Mouse (Mus musculus) erythroblast, embryonic 14.5 days (primary cell): ENCODE data around the gene Gm9903. TPM values are rescaled to one million over a fixed set of nuclear protein-coding genes. Genes with fewer than 3 reads are reported as not detected.

ENCODE experiments used
- H3K27me3 ChIP-seq: 2 replicates; pipeline ENCODE4 v1.6.1; 2012; ENCODE audit warnings: inconsistent platforms; ENCODE audit not compliant: control insufficient read depth
- H3K36me3 ChIP-seq: 2 replicates; pipeline ENCODE4 v1.6.1; 2012; ENCODE audit warnings: mild to moderate bottlenecking, inconsistent platforms; ENCODE audit not compliant: control insufficient read depth
- H3K4me1 ChIP-seq: 2 replicates; pipeline ENCODE4 v1.6.1; 2012; ENCODE audit warnings: inconsistent platforms; ENCODE audit not compliant: control insufficient read depth
- H3K4me3 ChIP-seq: replicated peaks from 2 replicates; pipeline ENCODE3; 2012; ENCODE audit warnings: moderate library complexity, mild to moderate bottlenecking, inconsistent platforms
- H3K9me3 ChIP-seq: 2 replicates; pipeline ENCODE4 v1.6.1; 2012; ENCODE audit warnings: low read length, inconsistent platforms, mixed read lengths; ENCODE audit not compliant: control insufficient read depth
- GATA1 ChIP-seq: IDR thresholded peaks from 2 replicates; pipeline ENCODE4 v1.6.1; 2012; ENCODE audit warnings: low read length, inconsistent platforms, mixed read lengths
- TAL1 ChIP-seq: IDR thresholded peaks from 3 replicates; pipeline ENCODE4 v1.6.1; 2012; ENCODE audit warnings: low read length, inconsistent platforms, mixed read lengths
- polyA plus RNA-seq: library from polyadenylated mRNA; stranded (reverse); fragments of >175 nt; gene quantifications from 2 replicates; pipeline ENCODE4 v1.2.3, GENCODE M21; 2012

The Gm9903 gene
- polyA plus RNA-seq, 1 experiment, result not detected

DNA sequence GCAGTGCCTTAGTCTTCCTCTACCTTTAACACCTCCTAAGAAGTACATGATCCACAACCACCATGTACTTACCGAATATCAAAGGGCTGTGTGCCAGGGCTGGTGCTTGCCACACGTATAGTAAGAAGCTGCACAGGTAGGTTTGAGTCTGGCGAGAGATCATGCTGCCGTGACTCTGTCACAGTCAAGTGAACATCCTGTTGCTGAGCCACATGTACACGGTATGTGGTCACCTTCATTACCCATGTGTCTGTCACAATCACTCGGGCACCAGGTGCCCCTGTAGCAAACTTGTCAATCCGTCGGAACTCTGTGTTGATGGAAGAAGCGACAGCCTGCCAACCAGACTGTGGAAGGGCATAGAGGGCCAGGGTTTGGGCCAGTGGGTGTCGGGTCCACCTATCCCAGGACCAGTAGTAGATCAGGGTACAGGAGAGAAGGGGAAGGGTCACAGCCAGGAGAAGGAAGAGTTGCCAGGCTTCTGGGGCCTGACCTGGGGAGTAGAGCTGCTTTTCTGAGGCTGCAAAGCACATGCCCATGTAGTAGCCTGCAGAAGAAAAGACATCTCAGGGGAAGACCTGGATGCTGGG is 25.6 kb downstream of the Gm9903 start:
- Histone ChIP-seq H3K27me3 (no peaks in the 10 kb centered on the region), H3K4me3 (peak overlapping the region; percentile 87), H3K36me3 (peaks cover 69% of the 10 kb centered on the region), H3K9me3 (no peaks in the 10 kb centered on the region), H3K4me1 (peaks cover 71% of the 10 kb centered on the region)
- no peak for TF ChIP-seq GATA1
- no peak for TF ChIP-seq TAL1

DNA sequence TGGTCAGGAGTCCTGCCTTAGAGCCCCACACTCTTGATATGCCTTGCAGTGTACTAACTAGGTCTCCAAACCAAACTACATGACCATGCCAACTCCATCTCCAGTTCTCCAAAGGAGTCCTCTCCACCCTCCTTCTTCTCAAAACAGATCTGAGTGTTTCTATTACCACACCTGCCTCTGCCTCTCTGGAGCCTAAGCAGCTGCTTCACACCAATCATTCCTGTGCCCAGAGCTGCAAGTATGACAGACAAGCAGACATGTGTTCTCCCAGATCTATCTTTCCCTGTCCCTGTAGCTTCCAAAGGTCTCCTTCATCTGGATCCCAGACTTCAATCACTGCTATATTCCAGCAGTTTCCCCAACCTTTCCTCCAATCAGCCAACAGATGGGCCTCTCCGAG is 27.0 kb downstream of the Gm9903 start:
- H3K36me3 ChIP-seq, result peaks cover 71% of the 10 kb centered on the region
- peaks cover 75% of the 10 kb centered on the region for H3K4me1 ChIP-seq
- H3K9me3 ChIP-seq, result no peaks in the 10 kb centered on the region
- H3K4me3 ChIP-seq, result peak overlapping the region; percentile 87
- TF ChIP-seq TAL1, result no peak
- no peak for TF ChIP-seq GATA1
- no peaks in the 10 kb centered on the region for H3K27me3 ChIP-seq

DNA sequence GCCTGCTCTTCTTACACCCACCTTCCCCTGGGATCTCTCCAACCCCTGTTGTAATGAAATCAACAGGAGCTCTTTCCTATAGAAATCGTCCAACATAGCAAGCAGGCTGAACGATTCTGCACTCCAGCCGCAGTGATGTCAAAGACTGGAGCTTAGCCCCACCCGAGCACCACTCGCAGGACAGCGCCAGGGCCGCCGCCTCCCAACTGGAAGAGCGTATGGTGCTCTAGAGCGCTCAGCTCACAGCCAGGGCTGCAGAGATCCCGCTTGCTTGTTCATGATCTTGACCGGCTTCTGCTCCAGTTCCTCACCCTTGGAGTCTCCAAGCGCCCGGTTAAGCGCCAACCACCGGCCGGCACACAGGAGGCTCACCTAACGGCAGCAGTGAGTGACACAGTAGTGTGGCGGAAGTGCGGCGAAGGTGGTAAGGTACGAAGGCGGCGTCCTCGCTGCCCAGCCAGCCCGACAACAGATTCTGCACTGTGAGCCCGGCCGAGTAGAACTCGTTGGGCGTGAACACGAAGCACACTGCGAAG is 27.6 kb downstream of the Gm9903 start:
- Histone ChIP-seq H3K36me3 (peaks cover 73% of the 10 kb centered on the region), H3K27me3 (no peaks in the 10 kb centered on the region), H3K9me3 (no peaks in the 10 kb centered on the region), H3K4me3 (peak overlapping the region; percentile 87), H3K4me1 (peaks cover 75% of the 10 kb centered on the region)
- TF ChIP-seq GATA1 (no peak), TAL1 (no peak)

DNA sequence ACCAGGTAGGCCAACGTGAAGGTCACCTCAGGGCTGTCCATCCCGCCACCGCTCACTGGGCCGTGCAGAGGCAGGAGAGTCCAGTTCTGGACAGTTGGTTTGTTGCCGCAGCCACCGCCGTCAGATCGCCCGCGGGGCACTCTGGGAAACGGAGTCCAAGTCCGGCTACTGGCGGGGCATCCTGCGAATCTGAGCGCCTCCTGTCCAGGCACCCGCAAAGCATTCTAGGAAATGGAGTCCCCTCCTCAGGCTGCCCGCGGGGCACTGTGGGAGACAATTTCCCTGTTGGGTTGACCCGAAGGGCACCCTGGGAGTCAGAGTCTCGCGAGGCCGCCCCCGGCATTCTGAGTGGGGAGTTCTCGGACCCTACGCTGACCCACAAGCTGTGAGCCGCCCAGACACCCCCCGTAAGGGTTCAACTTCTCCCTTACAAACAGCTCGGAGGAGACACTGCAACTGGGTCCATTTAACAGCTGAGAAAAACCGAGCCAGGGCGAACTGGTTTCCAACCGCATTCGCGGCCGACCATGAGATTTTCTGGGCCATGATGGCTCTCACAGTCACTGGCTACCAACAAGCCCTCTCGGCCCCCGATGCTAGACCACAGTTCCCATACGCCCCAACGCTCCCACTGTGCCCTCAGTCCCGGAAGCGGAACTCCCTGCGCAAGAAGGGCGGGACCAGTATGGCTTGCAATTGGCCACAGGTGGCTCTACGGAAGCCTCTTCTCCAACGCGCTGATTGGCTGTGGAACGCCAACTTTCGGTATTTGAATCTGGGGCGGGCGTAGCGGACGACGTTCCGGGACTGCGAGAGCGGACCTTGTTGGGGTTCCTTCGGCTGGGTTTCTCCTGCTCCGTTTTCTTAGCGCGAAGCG is 28.3 kb downstream of the Gm9903 start, which contains the start of the genes Tacc3 and Tmem129:
Gene Tacc3 (plus strand): TSS at position 342 of the 877 bp plus-strand sequence.
Gene Tmem129 (minus strand): TSS at position 630 of the 877 bp plus-strand sequence.
- H3K4me1 ChIP-seq, result peaks cover 68% of the 10 kb centered on the region
- H3K9me3 ChIP-seq, result no peaks in the 10 kb centered on the region
- TF ChIP-seq GATA1 (no peak), TAL1 (no peak)
- H3K27me3 ChIP-seq, result no peaks in the 10 kb centered on the region
- peak within 1 kb of the TSS; percentile 87 for H3K4me3 ChIP-seq
- H3K36me3 ChIP-seq, result peaks cover 77% of the 10 kb centered on the region

DNA sequence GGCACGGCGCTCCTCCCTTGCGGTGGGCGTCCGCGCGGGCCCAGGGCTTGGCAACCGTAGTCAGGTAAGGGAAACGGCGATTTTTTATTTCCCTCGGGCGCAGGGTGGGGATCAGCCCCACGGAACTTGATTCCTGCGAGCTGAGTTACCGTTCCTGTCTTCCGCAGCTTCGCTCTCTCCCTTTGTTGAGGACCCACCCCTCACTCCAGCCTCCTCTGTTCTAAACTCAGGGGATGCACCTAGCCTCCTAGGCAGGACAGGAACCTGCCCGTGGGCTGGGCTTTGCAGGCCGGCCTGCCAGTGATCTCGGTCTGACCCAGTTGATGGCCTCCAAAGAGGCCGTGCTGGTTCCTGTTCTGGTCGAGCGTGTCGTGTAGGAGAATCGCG is 28.9 kb downstream of the Gm9903 start:
- Histone ChIP-seq H3K27me3 (no peaks in the 10 kb centered on the region), H3K4me1 (peaks cover 61% of the 10 kb centered on the region), H3K36me3 (peaks cover 74% of the 10 kb centered on the region), H3K4me3 (peak overlapping the region; percentile 87), H3K9me3 (no peaks in the 10 kb centered on the region)
- TF ChIP-seq GATA1 (no peak), TAL1 (no peak)

DNA sequence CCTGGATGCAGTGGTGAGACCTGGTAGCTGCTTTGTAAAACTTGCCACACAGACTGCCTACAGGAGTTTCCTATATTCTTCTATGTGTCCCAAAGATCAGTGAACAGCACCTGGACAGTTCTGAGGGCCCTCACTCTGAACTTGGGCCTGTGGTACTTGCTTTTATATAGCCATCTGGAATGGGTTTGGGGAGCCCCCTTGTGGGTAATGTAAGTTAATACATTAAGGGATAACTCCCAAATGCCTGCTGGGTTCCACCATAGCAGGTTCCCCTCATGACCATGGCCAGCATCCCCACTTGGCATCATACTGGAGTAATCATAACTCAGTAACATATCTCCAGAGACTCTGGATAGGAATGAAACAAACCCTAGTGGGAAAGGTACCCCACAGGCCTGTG is 38.5 kb downstream of the Gm9903 start:
- TF ChIP-seq TAL1, result no peak
- H3K36me3 ChIP-seq, result peaks cover 98% of the 10 kb centered on the region
- H3K27me3 ChIP-seq, result no peaks in the 10 kb centered on the region
- H3K4me1 ChIP-seq, result no peaks in the 10 kb centered on the region
- H3K9me3 ChIP-seq, result no peaks in the 10 kb centered on the region
- H3K4me3 ChIP-seq, result no peak overlapping the region

DNA sequence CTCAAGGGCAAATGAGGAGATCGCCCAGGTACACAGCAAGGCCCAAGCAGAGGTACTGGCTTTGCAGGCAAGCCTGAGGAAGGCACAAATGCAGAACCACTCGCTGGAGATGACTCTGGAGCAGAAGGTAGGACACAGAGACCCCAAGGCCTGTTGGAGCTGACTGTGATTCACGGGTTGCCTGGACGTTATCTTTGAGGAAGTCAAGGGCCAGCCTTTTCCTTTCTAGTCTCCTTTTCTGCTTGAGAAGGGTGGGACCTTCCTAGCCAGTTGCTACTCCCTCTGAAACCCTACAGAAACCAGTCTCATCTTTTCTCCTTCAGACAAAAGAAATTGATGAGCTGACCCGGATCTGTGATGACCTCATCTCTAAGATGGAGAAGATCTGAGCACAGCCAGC is 41.9 kb downstream of the Gm9903 start:
- peaks cover 5% of the 10 kb centered on the region for H3K4me1 ChIP-seq
- no peak overlapping the region for H3K4me3 ChIP-seq

DNA sequence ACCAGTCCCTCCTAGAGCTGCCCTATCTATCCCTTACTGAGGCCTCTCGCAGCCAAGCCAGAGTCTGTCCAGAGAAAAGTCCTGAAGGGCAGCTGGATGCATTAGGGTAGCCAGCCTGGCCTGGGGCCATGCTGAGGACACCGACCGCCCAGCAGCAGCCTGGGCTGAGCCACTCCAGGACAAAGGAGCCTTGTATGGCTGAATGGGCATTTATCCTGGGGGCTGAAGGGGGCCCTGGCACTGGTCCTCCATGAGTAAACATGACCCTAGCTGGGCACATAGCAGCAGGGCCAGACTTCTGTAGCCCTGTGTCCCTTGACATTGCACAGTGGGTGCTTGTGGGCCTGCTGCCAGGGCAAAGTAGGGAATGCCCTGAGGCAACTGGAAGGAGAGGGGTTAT is 44.7 kb downstream of the Gm9903 start:
- H3K36me3 ChIP-seq, result peaks cover 53% of the 10 kb centered on the region
- H3K27me3 ChIP-seq, result no peaks in the 10 kb centered on the region
- no peak for TF ChIP-seq GATA1
- no peak for TF ChIP-seq TAL1
- H3K4me3 ChIP-seq, result no peak overlapping the region
- peaks cover 5% of the 10 kb centered on the region for H3K4me1 ChIP-seq
- H3K9me3 ChIP-seq, result no peaks in the 10 kb centered on the region

More for the DNA sequence above, 41.9 kb downstream of the Gm9903 start:
- Histone ChIP-seq H3K27me3 (no peaks in the 10 kb centered on the region), H3K9me3 (no peaks in the 10 kb centered on the region), H3K36me3 (peaks cover 81% of the 10 kb centered on the region)
- TF ChIP-seq GATA1 (no peak), TAL1 (no peak)

DNA sequence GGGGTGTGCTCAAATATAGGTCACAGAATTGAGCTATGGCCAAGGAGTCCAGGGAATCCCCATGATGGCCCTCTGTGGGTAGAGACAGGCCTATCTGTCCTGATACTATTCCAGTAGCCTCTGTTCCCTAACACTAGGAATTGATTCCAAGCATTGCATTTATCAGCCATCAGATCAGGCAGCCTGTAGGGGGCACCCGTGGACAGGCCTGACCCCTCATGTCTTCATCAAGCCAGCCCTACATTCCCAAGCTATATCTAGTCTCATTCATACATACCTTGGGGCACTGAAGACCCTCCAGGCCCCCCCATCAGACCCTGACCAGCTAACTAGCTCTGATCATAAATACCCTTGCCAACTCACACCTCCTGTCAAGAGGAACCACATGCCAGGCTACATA is 46.2 kb downstream of the Gm9903 start:
- no peak overlapping the region for H3K4me3 ChIP-seq
- H3K9me3 ChIP-seq, result no peaks in the 10 kb centered on the region
- TF ChIP-seq TAL1, result no peak
- TF ChIP-seq GATA1, result no peak
- peaks cover 37% of the 10 kb centered on the region for H3K36me3 ChIP-seq
- no peaks in the 10 kb centered on the region for H3K27me3 ChIP-seq
- peaks cover 8% of the 10 kb centered on the region for H3K4me1 ChIP-seq
